Mouse (Mus musculus): Measurements from ENCODE around the gene Pyroxd1. TPM values are rescaled to one million over a fixed set of nuclear protein-coding genes. Genes with fewer than 3 reads are reported as not detected.

Gene Pyroxd1
- polyA plus RNA-seq, 1 experiment from 2014 or later, result 22.4 TPM

GRCm38 (mm10) chr6:142365742-142366472, 20.5 kb downstream of the Pyroxd1 start:
- 92% methylated on average over 8 of the region's 8 CpGs for WGBS
- Histone ChIP-seq H3K4me3 (ENCODE audit: low read depth, low read length) (no peak overlapping the region), H3K9ac (replicated peaks; ENCODE audit: low read depth, low read length) (no peak overlapping the region), H3K4me2 (ENCODE audit: low read depth, low read length) (no peak overlapping the region), H3K4me1 (ENCODE audit: control insufficient read depth, insufficient read depth, low read length) (no peaks in the 10 kb centered on the region), H3K27me3 (ENCODE audit: control insufficient read depth, insufficient read depth, low read length) (no peaks in the 10 kb centered on the region), H3K36me3 (ENCODE audit: control insufficient read depth, insufficient read depth, low read length) (peaks cover 50% of the 10 kb centered on the region), H3K9me3 (ENCODE audit: control insufficient read depth, low read length) (no peaks in the 10 kb centered on the region), H3K27ac (ENCODE audit: low read depth, low read length) (no peak overlapping the region)
- no peak for ATAC-seq (ENCODE audit: low read depth)

- Histone ChIP-seq H3K4me3 (ENCODE audit: low read depth, low read length) (no peak overlapping the region), H3K4me1 (ENCODE audit: control insufficient read depth, insufficient read depth, low read length) (no peaks in the 10 kb centered on the region), H3K27me3 (ENCODE audit: control insufficient read depth, insufficient read depth, low read length) (no peaks in the 10 kb centered on the region), H3K4me2 (ENCODE audit: low read depth, low read length) (no peak overlapping the region), H3K27ac (ENCODE audit: low read depth, low read length) (no peak overlapping the region), H3K9ac (replicated peaks; ENCODE audit: low read depth, low read length) (no peak overlapping the region), H3K36me3 (ENCODE audit: control insufficient read depth, insufficient read depth, low read length) (peaks cover 47% of the 10 kb centered on the region), H3K9me3 (ENCODE audit: control insufficient read depth, low read length) (no peaks in the 10 kb centered on the region)
- 96% methylated on average over 10 of the region's 10 CpGs for WGBS
- ATAC-seq (ENCODE audit: low read depth), result no peak
These were observed 21.1 kb downstream of the Pyroxd1 start for GRCm38 (mm10) chr6:142366473-142367018.

- H3K4me2 ChIP-seq (ENCODE audit: low read depth, low read length), result no peak overlapping the region
- H3K27ac ChIP-seq (ENCODE audit: low read depth, low read length), result no peak overlapping the region
- H3K9ac ChIP-seq (replicated peaks; ENCODE audit: low read depth, low read length), result no peak overlapping the region
- H3K36me3 ChIP-seq (ENCODE audit: control insufficient read depth, insufficient read depth, low read length), result peaks cover 46% of the 10 kb centered on the region
- ATAC-seq (ENCODE audit: low read depth), result no peak
- H3K4me1 ChIP-seq (ENCODE audit: control insufficient read depth, insufficient read depth, low read length), result no peaks in the 10 kb centered on the region
- WGBS, result 91% methylated on average over 3 of the region's 3 CpGs
- H3K9me3 ChIP-seq (ENCODE audit: control insufficient read depth, low read length), result no peaks in the 10 kb centered on the region
- H3K27me3 ChIP-seq (ENCODE audit: control insufficient read depth, insufficient read depth, low read length), result no peaks in the 10 kb centered on the region
- no peak overlapping the region for H3K4me3 ChIP-seq (ENCODE audit: low read depth, low read length)
These were observed 22.1 kb downstream of the Pyroxd1 start for GRCm38 (mm10) chr6:142367565-142367964.

- WGBS, result 93% methylated on average over 3 of the region's 3 CpGs
- peaks cover 37% of the 10 kb centered on the region for H3K36me3 ChIP-seq (ENCODE audit: control insufficient read depth, insufficient read depth, low read length)
- H3K4me1 ChIP-seq (ENCODE audit: control insufficient read depth, insufficient read depth, low read length), result no peaks in the 10 kb centered on the region
These were observed 24.1 kb downstream of the Pyroxd1 start for GRCm38 (mm10) chr6:142369568-142369967.

GRCm38 (mm10) chr6:142377081-142377480, 31.6 kb downstream of the Pyroxd1 start:
- Histone ChIP-seq H3K9me3 (ENCODE audit: control insufficient read depth, low read length) (no peaks in the 10 kb centered on the region), H3K27me3 (ENCODE audit: control insufficient read depth, insufficient read depth, low read length) (no peaks in the 10 kb centered on the region), H3K4me2 (ENCODE audit: low read depth, low read length) (no peak overlapping the region), H3K4me3 (ENCODE audit: low read depth, low read length) (no peak overlapping the region), H3K36me3 (ENCODE audit: control insufficient read depth, insufficient read depth, low read length) (peaks cover 20% of the 10 kb centered on the region), H3K27ac (ENCODE audit: low read depth, low read length) (no peak overlapping the region), H3K9ac (replicated peaks; ENCODE audit: low read depth, low read length) (no peak overlapping the region), H3K4me1 (ENCODE audit: control insufficient read depth, insufficient read depth, low read length) (no peaks in the 10 kb centered on the region)
- ATAC-seq (ENCODE audit: low read depth), result no peak
- WGBS, result 70% methylated on average over 1 of the region's 1 CpGs

More at GRCm38 (mm10) chr6:142369568-142369967, 24.1 kb downstream of the Pyroxd1 start:
- Histone ChIP-seq H3K4me3 (ENCODE audit: low read depth, low read length) (no peak overlapping the region), H3K9me3 (ENCODE audit: control insufficient read depth, low read length) (no peaks in the 10 kb centered on the region), H3K4me2 (ENCODE audit: low read depth, low read length) (no peak overlapping the region), H3K27me3 (ENCODE audit: control insufficient read depth, insufficient read depth, low read length) (no peaks in the 10 kb centered on the region), H3K27ac (ENCODE audit: low read depth, low read length) (no peak overlapping the region), H3K9ac (replicated peaks; ENCODE audit: low read depth, low read length) (no peak overlapping the region)
- ATAC-seq (ENCODE audit: low read depth), result no peak

GRCm38 (mm10) chr6:142378576-142379330, 33.3 kb downstream of the Pyroxd1 start:
- H3K4me1 ChIP-seq (ENCODE audit: control insufficient read depth, insufficient read depth, low read length), result no peaks in the 10 kb centered on the region
- no peak overlapping the region for H3K9ac ChIP-seq (replicated peaks; ENCODE audit: low read depth, low read length)
- H3K4me2 ChIP-seq (ENCODE audit: low read depth, low read length), result no peak overlapping the region
- no peaks in the 10 kb centered on the region for H3K27me3 ChIP-seq (ENCODE audit: control insufficient read depth, insufficient read depth, low read length)
- peaks cover 16% of the 10 kb centered on the region for H3K36me3 ChIP-seq (ENCODE audit: control insufficient read depth, insufficient read depth, low read length)
- no peaks in the 10 kb centered on the region for H3K9me3 ChIP-seq (ENCODE audit: control insufficient read depth, low read length)
- WGBS, result 93% methylated on average over 8 of the region's 8 CpGs
- no peak overlapping the region for H3K27ac ChIP-seq (ENCODE audit: low read depth, low read length)
- H3K4me3 ChIP-seq (ENCODE audit: low read depth, low read length), result no peak overlapping the region
- no peak for ATAC-seq (ENCODE audit: low read depth)

GRCm38 (mm10) chr6:142379961-142380360, 34.5 kb downstream of the Pyroxd1 start:
- ATAC-seq (ENCODE audit: low read depth), result no peak
- no peaks in the 10 kb centered on the region for H3K9me3 ChIP-seq (ENCODE audit: control insufficient read depth, low read length)
- no peak overlapping the region for H3K27ac ChIP-seq (ENCODE audit: low read depth, low read length)
- WGBS, result 94% methylated on average over 6 of the region's 6 CpGs
- no peak overlapping the region for H3K4me3 ChIP-seq (ENCODE audit: low read depth, low read length)
- H3K27me3 ChIP-seq (ENCODE audit: control insufficient read depth, insufficient read depth, low read length), result no peaks in the 10 kb centered on the region
- peaks cover 14% of the 10 kb centered on the region for H3K36me3 ChIP-seq (ENCODE audit: control insufficient read depth, insufficient read depth, low read length)
- no peak overlapping the region for H3K9ac ChIP-seq (replicated peaks; ENCODE audit: low read depth, low read length)
- no peak overlapping the region for H3K4me2 ChIP-seq (ENCODE audit: low read depth, low read length)
- H3K4me1 ChIP-seq (ENCODE audit: control insufficient read depth, insufficient read depth, low read length), result no peaks in the 10 kb centered on the region

GRCm38 (mm10) chr6:142381615-142382014, 36.2 kb downstream of the Pyroxd1 start:
- no peak overlapping the region for H3K27ac ChIP-seq (ENCODE audit: low read depth, low read length)
- H3K36me3 ChIP-seq (ENCODE audit: control insufficient read depth, insufficient read depth, low read length), result peaks cover under 1% of the 10 kb centered on the region; the same call in 1 of the 2 replicates
- no peak overlapping the region for H3K9ac ChIP-seq (replicated peaks; ENCODE audit: low read depth, low read length)
- H3K4me1 ChIP-seq (ENCODE audit: control insufficient read depth, insufficient read depth, low read length), result peaks cover 3% of the 10 kb centered on the region; the same call in 1 of the 2 replicates
- H3K4me3 ChIP-seq (ENCODE audit: low read depth, low read length), result no peak overlapping the region
- no peaks in the 10 kb centered on the region for H3K27me3 ChIP-seq (ENCODE audit: control insufficient read depth, insufficient read depth, low read length)
- WGBS, result 92% methylated on average over 7 of the region's 7 CpGs
- no peak for ATAC-seq (ENCODE audit: low read depth)
- no peaks in the 10 kb centered on the region for H3K9me3 ChIP-seq (ENCODE audit: control insufficient read depth, low read length)
- H3K4me2 ChIP-seq (ENCODE audit: low read depth, low read length), result no peak overlapping the region

- WGBS, result 93% methylated on average over 9 of the region's 9 CpGs
- Histone ChIP-seq H3K36me3 (ENCODE audit: control insufficient read depth, insufficient read depth, low read length) (no peaks in the 10 kb centered on the region), H3K4me1 (ENCODE audit: control insufficient read depth, insufficient read depth, low read length) (peaks cover 6% of the 10 kb centered on the region; the same call in 1 of the 2 replicates), H3K27me3 (ENCODE audit: control insufficient read depth, insufficient read depth, low read length) (no peaks in the 10 kb centered on the region), H3K9ac (replicated peaks; ENCODE audit: low read depth, low read length) (no peak overlapping the region), H3K4me2 (ENCODE audit: low read depth, low read length) (no peak overlapping the region), H3K9me3 (ENCODE audit: control insufficient read depth, low read length) (no peaks in the 10 kb centered on the region), H3K27ac (ENCODE audit: low read depth, low read length) (no peak overlapping the region), H3K4me3 (ENCODE audit: low read depth, low read length) (no peak overlapping the region)
- no peak for ATAC-seq (ENCODE audit: low read depth)
These were observed 39.1 kb downstream of the Pyroxd1 start for GRCm38 (mm10) chr6:142384521-142384920.
